Mouse (Mus musculus) E14TG2a.4 (cell line): ENCODE measurements around the gene Gale.

ENCODE experiments used
- CTCF ChIP-seq: conservative IDR thresholded peaks from 2 replicates; pipeline ENCODE4 v1.5.1; 2014; ENCODE audit warnings: low read length
- NANOG ChIP-seq: IDR thresholded peaks from 2 replicates; pipeline ENCODE4 v1.6.1; 2014; ENCODE audit warnings: borderline replicate concordance, low read length, mixed read lengths
- POU5F1 ChIP-seq: IDR thresholded peaks from 2 replicates; pipeline ENCODE4 v1.6.1; 2014; ENCODE audit warnings: low read length, borderline replicate concordance

GRCm38 (mm10) chr4:135971805-135972555 lies 8.5 kb downstream of the Gale start:
- no peak for TF ChIP-seq POU5F1
- no peak for TF ChIP-seq CTCF
- TF ChIP-seq NANOG, result no peak
